Mouse (Mus musculus) kidney, adult 8-10 months (tissue): Measurements from ENCODE around the gene Mbd6.

Source experiments
- DNase-seq, 2 experiments: peaks; one replicate each; pipeline ENCODE4 v3.0.0; 2022

The Mbd6 gene

GRCm38 (mm10) chr10:127261706-127262547 lies 26.9 kb downstream of the Mbd6 start:
- DNase-seq, result no peak

GRCm38 (mm10) chr10:127258489-127258888 lies 30.3 kb downstream of the Mbd6 start:
- DNase-seq, result no peak

GRCm38 (mm10) chr10:127257790-127258189 lies 31.0 kb downstream of the Mbd6 start:
- DNase-seq, result no peak

- peak; percentile 33 to 53 for DNase-seq
These were observed 33.0 kb downstream of the Mbd6 start for GRCm38 (mm10) chr10:127255625-127256345.

GRCm38 (mm10) chr10:127250810-127251209 lies 38.0 kb downstream of the Mbd6 start:
- DNase-seq, result no peak

- DNase-seq, result no peak
These were observed 50.5 kb downstream of the Mbd6 start for GRCm38 (mm10) chr10:127238241-127238824.

- DNase-seq, result no peak
These were observed 52.3 kb downstream of the Mbd6 start for GRCm38 (mm10) chr10:127236541-127236940.

- no peak for DNase-seq
These were observed 55.7 kb downstream of the Mbd6 start for GRCm38 (mm10) chr10:127233141-127233540.
